Mouse (Mus musculus): ENCODE measurements around the gene Drp2. TPM values are rescaled to one million over a fixed set of nuclear protein-coding genes. Genes with fewer than 3 reads are reported as not detected.

The Drp2 gene
- polyA plus RNA-seq (2015; fragmentation: Nextera tagmentation; extraction: Ambion mirVana), result 16.8 and 19.6 TPM in 2 replicates

DNA sequence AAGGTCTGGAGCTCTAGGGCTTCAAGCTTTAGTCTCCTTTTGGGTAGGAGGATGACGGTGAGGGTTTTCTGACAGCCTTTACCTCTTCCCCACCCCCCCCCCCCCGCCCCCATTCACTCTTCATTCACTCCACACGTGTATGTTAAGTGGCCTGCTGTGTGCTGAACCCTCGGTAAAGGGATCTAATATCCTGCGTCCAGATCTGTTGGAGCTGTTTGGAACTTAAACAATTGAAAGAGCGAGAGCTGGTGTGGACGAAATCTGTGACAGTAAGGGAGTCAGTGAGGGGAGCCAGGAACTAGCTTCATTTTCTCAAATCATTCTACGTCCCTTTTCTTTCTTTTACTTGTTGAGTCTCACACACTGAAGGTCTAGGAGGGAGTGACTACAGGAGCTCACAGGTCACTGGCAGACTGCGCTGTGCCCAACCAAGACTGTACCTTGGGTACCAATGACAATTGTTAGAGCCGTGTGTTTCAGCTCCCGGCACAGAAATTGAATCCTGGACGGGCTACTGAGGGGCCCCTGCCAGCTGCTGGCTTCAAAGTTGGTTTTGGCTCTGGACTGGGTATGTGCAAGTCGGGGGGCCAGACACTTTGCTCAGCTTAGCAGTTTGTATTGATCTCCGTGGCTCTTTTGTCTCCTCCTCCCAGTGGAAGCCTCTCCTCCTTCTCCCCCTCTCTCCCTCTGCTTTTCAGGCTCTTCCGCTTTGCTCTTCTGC lies at the start of gene Drp2:
Drp2 (plus strand) TSS at position 689 of the 721 bp plus-strand sequence.
- Histone ChIP-seq H3K9me3 (no peaks in the 10 kb centered on the region), H3K4me3 (peak within 1 kb of the TSS; percentile 40), H3K36me3 (no peaks in the 10 kb centered on the region), H3K4me1 (replicated peaks) (no peaks in the 10 kb centered on the region), H3K9ac (peak within 1 kb of the TSS; percentile 41), H3K27me3 (no peaks in the 10 kb centered on the region), H3K27ac (replicated peaks) (peak within 1 kb of the TSS; percentile 77), H3K4me2 (peak within 1 kb of the TSS; percentile 60)
- peak; percentile 67 for ATAC-seq (ENCODE audit: low FRiP score, low read depth)
- WGBS, result 24% methylated on average over 15 of the region's 15 CpGs

GRCm38 (mm10) chrX:134359336-134359735 lies 45.0 kb upstream of the Drp2 start:
- no peaks in the 10 kb centered on the region for H3K36me3 ChIP-seq
- no peak overlapping the region for H3K27ac ChIP-seq (replicated peaks)
- H3K27me3 ChIP-seq, result no peaks in the 10 kb centered on the region
- WGBS, result 88% methylated on average over 4 of the region's 4 CpGs
- no peaks in the 10 kb centered on the region for H3K9me3 ChIP-seq
- H3K9ac ChIP-seq, result no peak overlapping the region
- H3K4me1 ChIP-seq (replicated peaks), result no peaks in the 10 kb centered on the region
- no peak overlapping the region for H3K4me3 ChIP-seq
- ATAC-seq (ENCODE audit: low FRiP score, low read depth), result no peak
- H3K4me2 ChIP-seq, result no peak overlapping the region

GRCm38 (mm10) chrX:134362156-134362555 lies 42.2 kb upstream of the Drp2 start:
- H3K9ac ChIP-seq, result no peak overlapping the region
- no peaks in the 10 kb centered on the region for H3K36me3 ChIP-seq
- H3K4me2 ChIP-seq, result no peak overlapping the region
- no peak for ATAC-seq (ENCODE audit: low FRiP score, low read depth)
- no peaks in the 10 kb centered on the region for H3K9me3 ChIP-seq
- H3K4me1 ChIP-seq (replicated peaks), result no peaks in the 10 kb centered on the region
- H3K27me3 ChIP-seq, result no peaks in the 10 kb centered on the region
- H3K4me3 ChIP-seq, result no peak overlapping the region
- WGBS, result 93% methylated on average over 4 of the region's 4 CpGs
- no peak overlapping the region for H3K27ac ChIP-seq (replicated peaks)

DNA sequence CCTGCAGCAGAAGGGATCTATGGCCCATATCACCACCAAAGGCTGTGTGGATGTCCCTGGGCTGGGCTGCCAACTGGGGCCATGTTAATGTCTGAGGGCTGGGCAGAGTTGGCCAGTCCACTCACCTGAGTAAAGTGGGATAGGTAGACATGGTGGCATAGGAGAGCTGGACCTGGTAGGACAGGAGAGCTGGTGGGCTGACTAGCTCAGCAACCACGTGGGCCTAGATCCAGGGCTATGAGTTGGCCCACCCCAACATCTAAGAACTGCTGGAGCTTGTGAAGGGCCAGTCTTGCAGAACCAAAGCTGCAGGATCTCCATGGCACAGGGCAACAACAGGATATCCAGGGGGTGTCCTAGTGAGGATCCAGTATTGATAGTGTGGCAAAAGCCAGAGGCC lies 38.9 kb upstream of the Drp2 start:
- H3K9ac ChIP-seq, result no peak overlapping the region
- no peak overlapping the region for H3K4me2 ChIP-seq
- 71% methylated on average over 1 of the region's 1 CpGs for WGBS
- no peaks in the 10 kb centered on the region for H3K27me3 ChIP-seq
- ATAC-seq (ENCODE audit: low FRiP score, low read depth), result no peak
- no peaks in the 10 kb centered on the region for H3K9me3 ChIP-seq
- no peaks in the 10 kb centered on the region for H3K36me3 ChIP-seq
- no peak overlapping the region for H3K27ac ChIP-seq (replicated peaks)
- no peak overlapping the region for H3K4me3 ChIP-seq
- no peaks in the 10 kb centered on the region for H3K4me1 ChIP-seq (replicated peaks)

DNA sequence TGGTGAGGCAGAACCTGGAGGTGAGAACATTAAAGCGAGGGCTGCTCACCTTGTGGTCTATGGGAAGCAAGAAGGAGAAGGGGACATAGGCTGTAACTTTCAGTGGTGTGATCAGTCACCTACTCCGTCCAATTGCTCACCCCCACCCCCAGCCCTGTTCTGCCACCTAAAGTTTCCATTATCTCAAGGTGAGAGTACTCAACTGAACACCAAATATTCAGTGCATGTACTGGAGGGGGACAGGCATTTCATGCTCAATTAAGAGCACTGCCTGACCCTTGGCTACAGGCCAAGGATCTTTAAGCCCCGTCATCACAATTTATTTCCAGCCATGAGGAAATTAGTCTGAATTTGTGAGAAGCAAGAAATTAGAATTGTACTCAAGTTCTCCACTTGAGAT lies 37.8 kb upstream of the Drp2 start:
- no peaks in the 10 kb centered on the region for H3K4me1 ChIP-seq (replicated peaks)
- ATAC-seq (ENCODE audit: low FRiP score, low read depth), result no peak
- H3K9me3 ChIP-seq, result no peaks in the 10 kb centered on the region
- 89% methylated on average over 3 of the region's 3 CpGs for WGBS
- no peak overlapping the region for H3K4me2 ChIP-seq
- no peak overlapping the region for H3K9ac ChIP-seq
- H3K36me3 ChIP-seq, result no peaks in the 10 kb centered on the region
- no peak overlapping the region for H3K4me3 ChIP-seq
- H3K27ac ChIP-seq (replicated peaks), result no peak overlapping the region
- no peaks in the 10 kb centered on the region for H3K27me3 ChIP-seq

GRCm38 (mm10) chrX:134371279-134371678 lies 33.1 kb upstream of the Drp2 start:
- H3K27ac ChIP-seq (replicated peaks), result no peak overlapping the region
- H3K9me3 ChIP-seq, result no peaks in the 10 kb centered on the region
- H3K36me3 ChIP-seq, result no peaks in the 10 kb centered on the region
- no peaks in the 10 kb centered on the region for H3K4me1 ChIP-seq (replicated peaks)
- ATAC-seq (ENCODE audit: low FRiP score, low read depth), result no peak
- 21% methylated on average over 2 of the region's 2 CpGs for WGBS
- no peak overlapping the region for H3K4me2 ChIP-seq
- H3K4me3 ChIP-seq, result no peak overlapping the region
- H3K9ac ChIP-seq, result no peak overlapping the region
- H3K27me3 ChIP-seq, result no peaks in the 10 kb centered on the region

GRCm38 (mm10) chrX:134374190-134374589 lies 30.2 kb upstream of the Drp2 start:
- no peak overlapping the region for H3K27ac ChIP-seq (replicated peaks)
- H3K4me2 ChIP-seq, result no peak overlapping the region
- WGBS, result 68% methylated on average over 1 of the region's 1 CpGs
- no peaks in the 10 kb centered on the region for H3K9me3 ChIP-seq
- H3K9ac ChIP-seq, result no peak overlapping the region
- H3K4me1 ChIP-seq (replicated peaks), result no peaks in the 10 kb centered on the region
- ATAC-seq (ENCODE audit: low FRiP score, low read depth), result no peak
- H3K27me3 ChIP-seq, result no peaks in the 10 kb centered on the region
- H3K36me3 ChIP-seq, result no peaks in the 10 kb centered on the region
- no peak overlapping the region for H3K4me3 ChIP-seq

- whole genome bisulfite sequencing, result 60% methylated on average over 6 of the region's 6 CpGs
These were observed 19.5 kb upstream of the Drp2 start for GRCm38 (mm10) chrX:134384896-134385295.

DNA sequence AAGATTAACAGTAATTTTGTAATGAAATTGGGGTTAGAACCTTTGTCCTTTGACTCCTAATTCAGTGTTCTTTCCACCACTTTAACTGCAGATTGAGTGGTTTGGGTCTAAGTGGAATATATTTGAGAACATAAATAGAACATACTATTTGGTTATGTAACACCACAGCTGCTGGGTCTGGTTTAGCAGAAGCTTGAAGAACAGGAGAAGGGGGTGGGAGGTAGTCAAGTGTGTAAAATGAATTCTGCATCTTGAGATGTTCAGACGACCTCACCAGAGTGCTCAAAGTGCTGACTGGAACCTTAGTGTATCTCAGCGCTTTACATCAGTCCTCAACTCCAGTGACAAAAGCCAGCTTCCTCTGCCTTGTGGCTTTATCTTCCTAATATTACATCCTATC lies 5.4 kb upstream of the Drp2 start:
- 62% methylated on average over 2 of the region's 2 CpGs for WGBS
- no peaks in the 10 kb centered on the region for H3K9me3 ChIP-seq
- no peak for ATAC-seq (ENCODE audit: low FRiP score, low read depth)

More at GRCm38 (mm10) chrX:134384896-134385295, 19.5 kb upstream of the Drp2 start:
- Histone ChIP-seq H3K9ac (no peak overlapping the region), H3K27ac (replicated peaks) (no peak overlapping the region), H3K4me1 (replicated peaks) (no peaks in the 10 kb centered on the region), H3K27me3 (no peaks in the 10 kb centered on the region), H3K4me3 (no peak overlapping the region), H3K36me3 (no peaks in the 10 kb centered on the region), H3K9me3 (no peaks in the 10 kb centered on the region), H3K4me2 (no peak overlapping the region)
- no peak for ATAC-seq (ENCODE audit: low FRiP score, low read depth)

DNA sequence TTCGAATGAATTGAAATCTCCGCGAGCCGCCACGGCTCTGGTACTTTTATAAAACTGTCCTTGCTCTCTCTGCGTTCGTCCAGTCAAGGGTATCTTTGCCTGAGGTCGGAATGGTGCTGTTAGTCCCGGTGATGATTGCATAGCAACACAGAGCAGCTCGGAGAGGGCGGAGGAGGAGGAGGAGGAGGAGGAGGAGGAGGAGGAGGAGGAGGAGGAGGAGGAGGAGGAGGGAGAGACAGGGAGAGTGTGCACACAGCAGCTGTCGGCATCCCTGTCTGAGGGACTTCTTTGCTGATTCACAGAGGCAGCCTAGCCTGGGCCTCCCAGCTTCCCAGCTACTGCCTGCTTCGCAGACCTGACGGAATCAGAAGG lies 219 bp downstream of the Drp2 start:
- H3K9me3 ChIP-seq, result no peaks in the 10 kb centered on the region
- WGBS, result 23% methylated on average over 10 of the region's 14 CpGs
- H3K27me3 ChIP-seq, result no peaks in the 10 kb centered on the region
- H3K9ac ChIP-seq, result peak overlapping the region; percentile 41
- peak overlapping the region; percentile 77 for H3K27ac ChIP-seq (replicated peaks)
- H3K36me3 ChIP-seq, result no peaks in the 10 kb centered on the region
- H3K4me3 ChIP-seq, result peak overlapping the region; percentile 40
- peak; percentile 82 for ATAC-seq (ENCODE audit: low FRiP score, low read depth)
- H3K4me2 ChIP-seq, result peak overlapping the region; percentile 60
- H3K4me1 ChIP-seq (replicated peaks), result no peaks in the 10 kb centered on the region

More for the DNA sequence above, 5.4 kb upstream of the Drp2 start:
- H3K27me3 ChIP-seq, result no peaks in the 10 kb centered on the region
- no peak overlapping the region for H3K4me3 ChIP-seq
- no peak overlapping the region for H3K9ac ChIP-seq
- no peaks in the 10 kb centered on the region for H3K4me1 ChIP-seq (replicated peaks)
- no peaks in the 10 kb centered on the region for H3K36me3 ChIP-seq
- H3K27ac ChIP-seq (replicated peaks), result no peak overlapping the region
- no peak overlapping the region for H3K4me2 ChIP-seq

DNA sequence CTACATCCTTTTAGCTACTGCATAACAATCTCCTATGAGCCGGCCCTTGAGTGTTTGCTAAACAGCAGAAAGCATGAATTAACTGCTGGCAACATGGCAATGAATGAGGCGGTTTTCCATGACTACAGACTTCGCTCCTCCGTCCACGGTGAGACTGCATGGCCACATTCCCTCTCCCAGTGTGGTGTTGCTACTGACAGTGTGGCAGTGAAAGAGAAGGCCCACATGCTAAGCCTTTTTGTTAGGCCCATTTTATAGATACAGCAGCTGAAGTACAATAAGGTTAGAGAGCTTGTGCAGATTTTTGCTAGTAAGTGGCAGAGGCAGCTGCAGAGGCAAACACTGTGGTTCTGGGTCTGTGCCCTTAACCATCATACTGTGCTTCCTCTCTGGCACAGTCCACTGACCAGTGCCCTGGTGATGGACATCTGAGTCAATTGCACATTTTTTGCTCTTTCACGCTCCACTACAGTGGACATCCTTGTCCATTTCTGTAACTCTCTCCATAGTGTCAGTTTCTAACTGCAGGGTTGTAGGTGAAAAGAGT lies 5.1 kb downstream of the Drp2 start:
- H3K27me3 ChIP-seq, result no peaks in the 10 kb centered on the region
- no peak overlapping the region for H3K27ac ChIP-seq (replicated peaks)
- H3K9me3 ChIP-seq, result no peaks in the 10 kb centered on the region
- H3K9ac ChIP-seq, result no peak overlapping the region
- H3K4me1 ChIP-seq (replicated peaks), result no peaks in the 10 kb centered on the region
- H3K4me2 ChIP-seq, result no peak overlapping the region
- H3K36me3 ChIP-seq, result no peaks in the 10 kb centered on the region
- no peak overlapping the region for H3K4me3 ChIP-seq
- 65% methylated on average over 6 of the region's 6 CpGs for WGBS
- ATAC-seq (ENCODE audit: low FRiP score, low read depth), result peak; percentile 50; the same call in 1 of the 2 replicates

DNA sequence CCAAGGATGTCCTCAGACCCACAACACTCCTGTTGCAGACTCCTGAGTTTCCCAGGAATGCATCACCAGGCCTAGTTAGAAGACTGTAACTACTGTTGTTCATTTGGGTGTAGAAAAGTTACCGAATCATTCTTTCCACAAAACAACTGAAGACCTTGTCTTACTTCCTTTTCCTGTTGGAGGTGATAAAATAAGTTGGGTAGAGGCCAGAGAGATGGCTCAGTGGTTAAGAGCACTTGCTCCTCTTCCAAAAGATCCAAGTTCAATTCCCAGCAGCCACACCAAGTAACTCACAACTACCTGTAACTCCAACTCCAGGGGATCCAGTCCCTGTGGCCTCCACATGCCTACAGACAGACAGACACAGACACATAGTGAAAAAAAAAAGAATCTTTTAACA lies 7.7 kb downstream of the Drp2 start:
- no peaks in the 10 kb centered on the region for H3K4me1 ChIP-seq (replicated peaks)
- no peak for ATAC-seq (ENCODE audit: low FRiP score, low read depth)
- H3K27me3 ChIP-seq, result no peaks in the 10 kb centered on the region
- H3K27ac ChIP-seq (replicated peaks), result no peak overlapping the region
- H3K36me3 ChIP-seq, result no peaks in the 10 kb centered on the region
- H3K4me2 ChIP-seq, result no peak overlapping the region
- no peak overlapping the region for H3K9ac ChIP-seq
- no peaks in the 10 kb centered on the region for H3K9me3 ChIP-seq
- H3K4me3 ChIP-seq, result no peak overlapping the region
- 100% methylated on average over 1 of the region's 1 CpGs for WGBS

Data from hindbrain, embryonic 15.5 days (tissue).